Mouse (Mus musculus) lung, postnatal 0 days (tissue): ENCODE results near the gene Dph3. TPM values are rescaled to one million over a fixed set of nuclear protein-coding genes. Genes with fewer than 3 reads are reported as not detected.

Experiments used
- ATAC-seq: fragments of 200-750 bp; cut with Nextera tagmentation; 2 replicates; pipeline ENCODE4 v1.8.0; 2017; ENCODE audit warnings: moderate library complexity
- DNase-seq: peaks from one replicate; pipeline ENCODE4 v3.0.0-alpha.2; 2016; ENCODE audit warnings: low spot score
- H3K27ac ChIP-seq: fragments of 300-500 bp; sonication (generic); 2 replicates; pipeline ENCODE4 v1.5.1; 2014; ENCODE audit warnings: antibody characterized with exemption, mild to moderate bottlenecking, low read length, mixed read lengths
- H3K27me3 ChIP-seq: fragments of 300-500 bp; sonication (generic); replicated peaks from 2 replicates; pipeline ENCODE4 v1.6.1; 2014; ENCODE audit warnings: low read length, mixed read lengths; ENCODE audit not compliant: insufficient read depth
- H3K36me3 ChIP-seq: fragments of 300-500 bp; sonication (generic); 2 replicates; pipeline ENCODE4 v1.6.1; 2014; ENCODE audit warnings: low read length, mixed read lengths; ENCODE audit not compliant: insufficient read depth
- H3K4me1 ChIP-seq: fragments of 300-500 bp; sonication (generic); 2 replicates; pipeline ENCODE4 v1.6.1; 2014; ENCODE audit warnings: antibody characterized with exemption, low read depth, low read length, mixed read lengths; ENCODE audit not compliant: insufficient read depth
- H3K4me2 ChIP-seq: fragments of 300-500 bp; sonication (generic); replicated peaks from 2 replicates; pipeline ENCODE4 v1.6.1; 2014; ENCODE audit warnings: low read depth, mild to moderate bottlenecking, low read length, moderate library complexity, mixed read lengths
- H3K4me3 ChIP-seq: fragments of 300-500 bp; sonication (generic); 2 replicates; pipeline ENCODE4 v1.5.1; 2014; ENCODE audit warnings: low read depth, low read length
- H3K9ac ChIP-seq: fragments of 300-500 bp; sonication (generic); replicated peaks from 2 replicates; pipeline ENCODE4 v1.6.1; 2014; ENCODE audit warnings: low read depth, mild to moderate bottlenecking
- H3K9me3 ChIP-seq: fragments of 300-500 bp; sonication (generic); 2 replicates; pipeline ENCODE4 v1.6.1; 2016; ENCODE audit warnings: low read length, mixed read lengths
- CTCF ChIP-seq: IDR thresholded peaks from 2 replicates; pipeline ENCODE4 v1.5.1; 2016; ENCODE audit warnings: antibody characterized with exemption, mild to moderate bottlenecking
- EP300 ChIP-seq: IDR thresholded peaks from 2 replicates; pipeline ENCODE4 v1.6.1; 2016; ENCODE audit warnings: antibody characterized with exemption, mild to moderate bottlenecking, control low read depth
- WGBS: fragments of 180-500 bp; shearing (Covaris S2); extraction: QIAGEN DNeasy Blood & Tissue Kit; methylation state at CpG from one replicate; pipeline ENCODE4 v1.1.7; 2014; 5-methylcytosine and 5-hydroxymethylcytosine counted together
- polyA plus RNA-seq: library from polyadenylated mRNA; unstranded; fragments of >200 nt; fragmentation: Nextera tagmentation; extraction: Ambion mirVana; gene quantifications from 2 replicates; pipeline ENCODE4 v1.2.1, GENCODE M21; 2015

Gene Dph3
- polyA plus RNA-seq, 1 experiment from 2014 or later = 81.6 TPM

DNA sequence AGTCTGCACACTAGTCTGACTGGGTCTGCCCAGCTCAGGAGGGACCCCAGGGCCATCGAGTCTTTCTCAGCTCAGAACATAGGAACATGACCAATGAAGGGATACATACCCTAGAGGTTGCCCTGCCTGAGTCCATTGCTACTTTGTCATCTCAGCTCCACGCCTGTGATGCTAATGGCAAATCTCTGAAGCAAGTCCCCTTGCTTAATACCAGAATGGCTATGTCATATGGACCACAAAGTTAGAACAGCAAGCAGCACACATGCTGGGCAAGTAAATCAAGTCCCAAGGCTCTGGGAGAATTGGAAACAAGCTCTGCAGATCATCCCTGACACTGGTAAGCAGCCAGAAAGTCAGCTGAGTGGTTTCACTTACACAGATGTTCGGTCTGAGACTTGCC lies 13.4 kb upstream of the Dph3 start:
- H3K9me3 ChIP-seq = no peaks in the 10 kb centered on the region
- H3K27ac ChIP-seq = no peak overlapping the region
- DNase-seq = no peak
- H3K36me3 ChIP-seq = peaks cover 20% of the 10 kb centered on the region; the same call in 1 of the 2 replicates
- H3K4me1 ChIP-seq = no peaks in the 10 kb centered on the region
- no peak overlapping the region for H3K4me2 ChIP-seq
- no peak for ATAC-seq
- H3K9ac ChIP-seq = no peak overlapping the region
- no peak for TF ChIP-seq EP300
- TF ChIP-seq CTCF = no peak
- H3K27me3 ChIP-seq = no peaks in the 10 kb centered on the region
- 79% methylated on average over 3 of the region's 3 CpGs for WGBS
- H3K4me3 ChIP-seq = no peak overlapping the region

- Histone ChIP-seq H3K36me3 (peaks cover 25% of the 10 kb centered on the region; the same call in 1 of the 2 replicates), H3K9ac (no peak overlapping the region), H3K9me3 (no peaks in the 10 kb centered on the region), H3K27ac (no peak overlapping the region), H3K27me3 (no peaks in the 10 kb centered on the region), H3K4me1 (no peaks in the 10 kb centered on the region), H3K4me2 (no peak overlapping the region), H3K4me3 (no peak overlapping the region)
- no peak for TF ChIP-seq EP300
- no peak for TF ChIP-seq CTCF
- WGBS = 91% methylated on average over 7 of the region's 7 CpGs
- DNase-seq (no peak), ATAC-seq (no peak)
Observed at GRCm38 (mm10) chr14:32097691-32098090, 12.2 kb upstream of the Dph3 start.

- H3K27me3 ChIP-seq = no peaks in the 10 kb centered on the region
- peaks cover 33% of the 10 kb centered on the region for H3K36me3 ChIP-seq
- no peak for ATAC-seq
- H3K4me1 ChIP-seq = no peaks in the 10 kb centered on the region
- H3K4me3 ChIP-seq = no peak overlapping the region
- H3K27ac ChIP-seq = no peak overlapping the region
- no peaks in the 10 kb centered on the region for H3K9me3 ChIP-seq
- WGBS = 86% methylated on average over 5 of the region's 5 CpGs
- TF ChIP-seq EP300 (no peak), CTCF (no peak)
- H3K9ac ChIP-seq = no peak overlapping the region
- H3K4me2 ChIP-seq = no peak overlapping the region
- no peak for DNase-seq
Observed at GRCm38 (mm10) chr14:32096740-32097139, 11.2 kb upstream of the Dph3 start.

GRCm38 (mm10) chr14:32095646-32096045 lies 10.1 kb upstream of the Dph3 start:
- DNase-seq (no peak), ATAC-seq (no peak)
- no peaks in the 10 kb centered on the region for H3K4me1 ChIP-seq
- no peak overlapping the region for H3K4me3 ChIP-seq
- TF ChIP-seq EP300 (no peak), CTCF (no peak)
- H3K27me3 ChIP-seq = no peaks in the 10 kb centered on the region
- no peak overlapping the region for H3K27ac ChIP-seq
- H3K36me3 ChIP-seq = peaks cover 33% of the 10 kb centered on the region
- 85% methylated on average over 5 of the region's 5 CpGs for WGBS
- H3K9me3 ChIP-seq = no peaks in the 10 kb centered on the region
- no peak overlapping the region for H3K9ac ChIP-seq
- H3K4me2 ChIP-seq = no peak overlapping the region

DNA sequence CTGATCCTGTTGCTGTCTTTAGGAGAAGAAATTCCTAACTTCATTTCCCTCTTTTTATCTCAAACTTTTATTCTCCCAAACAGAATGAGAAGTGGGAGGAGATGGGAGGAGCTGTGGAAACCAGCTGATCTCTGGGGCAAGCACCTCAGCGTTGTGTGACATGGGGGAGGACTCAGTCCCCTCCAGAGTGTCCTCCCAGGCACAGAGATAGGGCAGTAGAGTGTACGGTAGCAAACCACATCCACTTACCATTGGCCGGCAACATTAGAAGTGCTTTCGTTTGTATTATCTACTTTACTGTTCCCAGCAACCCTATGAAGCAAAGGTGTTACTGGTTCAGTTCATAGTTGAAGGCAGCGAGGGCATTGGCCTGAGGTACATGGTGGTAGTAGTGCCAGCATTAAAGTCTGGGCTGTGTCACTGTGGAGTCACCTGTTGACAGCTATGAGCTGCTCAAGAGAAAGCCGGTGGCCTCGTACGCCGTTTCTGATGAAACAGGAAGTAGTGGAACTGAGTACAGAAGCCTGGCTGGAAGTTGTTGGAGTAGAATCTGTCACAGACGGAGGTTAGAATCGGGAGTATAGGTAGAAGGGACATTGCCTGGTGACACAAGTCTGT lies 8.1 kb upstream of the Dph3 start:
- WGBS = 76% methylated on average over 11 of the region's 11 CpGs
- no peak overlapping the region for H3K27ac ChIP-seq
- DNase-seq = no peak

GRCm38 (mm10) chr14:32093018-32093417 lies 7.5 kb upstream of the Dph3 start:
- ATAC-seq = no peak
- 60% methylated on average over 1 of the region's 1 CpGs for WGBS
- no peak overlapping the region for H3K4me2 ChIP-seq

More for the DNA sequence above, 8.1 kb upstream of the Dph3 start:
- no peak overlapping the region for H3K9ac ChIP-seq
- no peak overlapping the region for H3K4me2 ChIP-seq
- no peak for ATAC-seq
- no peak overlapping the region for H3K4me3 ChIP-seq
- H3K36me3 ChIP-seq = peaks cover 23% of the 10 kb centered on the region
- H3K9me3 ChIP-seq = no peaks in the 10 kb centered on the region
- H3K27me3 ChIP-seq = no peaks in the 10 kb centered on the region
- H3K4me1 ChIP-seq = no peaks in the 10 kb centered on the region
- no peak for TF ChIP-seq EP300
- no peak for TF ChIP-seq CTCF

More at GRCm38 (mm10) chr14:32093018-32093417, 7.5 kb upstream of the Dph3 start:
- H3K36me3 ChIP-seq = peaks cover 23% of the 10 kb centered on the region
- H3K4me1 ChIP-seq = no peaks in the 10 kb centered on the region
- TF ChIP-seq CTCF (no peak), EP300 (no peak)
- DNase-seq = no peak
- H3K4me3 ChIP-seq = no peak overlapping the region
- no peaks in the 10 kb centered on the region for H3K27me3 ChIP-seq
- no peaks in the 10 kb centered on the region for H3K9me3 ChIP-seq
- H3K9ac ChIP-seq = no peak overlapping the region
- H3K27ac ChIP-seq = no peak overlapping the region
